Mouse (Mus musculus): ENCODE measurements around the gene Actl10. TPM values are rescaled to one million over a fixed set of nuclear protein-coding genes. Genes with fewer than 3 reads are reported as not detected.

Actl10 gene
- 0.15 and 0.19 TPM in 2 replicates for polyA plus RNA-seq (2014; fragmentation: Nextera tagmentation; extraction: Ambion mirVana)

- DNase-seq (ENCODE audit: low spot score): no peak
- Histone ChIP-seq H3K4me2 (ENCODE audit: low read length) (peak within 1 kb of the TSS; percentile 37), H3K36me3 (ENCODE audit: control insufficient read depth, insufficient read depth, low read length) (0 out of 2 replicates have a peak, but pooled peaks cover 4% of the 10 kb centered on the region), H3K27ac (ENCODE audit: low read depth, low read length) (peak within 1 kb of the TSS; percentile 60; the same call in 1 of the 2 replicates), H3K27me3 (replicated peaks; ENCODE audit: control insufficient read depth, insufficient read depth, low read length) (no peaks in the 10 kb centered on the region), H3K9ac (ENCODE audit: low read length) (0 out of 2 replicates have a peak within 1 kb of the TSS, but pooled peaks have one; percentile 17), H3K4me3 (ENCODE audit: low read depth, low read length) (no peak within 1 kb of the TSS), H3K9me3 (replicated peaks; ENCODE audit: control insufficient read depth, low read length) (no peaks in the 10 kb centered on the region), H3K4me1 (ENCODE audit: control insufficient read depth, insufficient read depth, low read length) (peaks cover 22% of the 10 kb centered on the region)
- no peak for ATAC-seq
- 92% methylated on average over 4 of the region's 4 CpGs for WGBS
Observed at GRCm38 (mm10) chr2:154551476-154551875, at the start of gene Actl10. TSS of gene Actl10 (plus strand) at chr2:154551776.

GRCm38 (mm10) chr2:154507076-154507475, 44.5 kb upstream of the Actl10 start:
- H3K9me3 ChIP-seq (replicated peaks; ENCODE audit: control insufficient read depth, low read length): no peaks in the 10 kb centered on the region
- peak overlapping the region; percentile 58; the same call in 1 of the 2 replicates for H3K27ac ChIP-seq (ENCODE audit: low read depth, low read length)
- no peak overlapping the region for H3K9ac ChIP-seq (ENCODE audit: low read length)
- H3K4me3 ChIP-seq (ENCODE audit: low read depth, low read length): no peak overlapping the region
- ATAC-seq: peak; percentile 67; the same call in 1 of the 2 replicates
- no peak overlapping the region for H3K4me2 ChIP-seq (ENCODE audit: low read length)
- peak; percentile 66 for DNase-seq (ENCODE audit: low spot score)
- no peaks in the 10 kb centered on the region for H3K27me3 ChIP-seq (replicated peaks; ENCODE audit: control insufficient read depth, insufficient read depth, low read length)
- peaks cover 65% of the 10 kb centered on the region for H3K36me3 ChIP-seq (ENCODE audit: control insufficient read depth, insufficient read depth, low read length)
- peaks cover 14% of the 10 kb centered on the region for H3K4me1 ChIP-seq (ENCODE audit: control insufficient read depth, insufficient read depth, low read length)
- 13% methylated on average over 2 of the region's 2 CpGs for whole genome bisulfite sequencing

- DNase-seq (ENCODE audit: low spot score) (peak; percentile 42), ATAC-seq (peak; percentile 40; the same call in 1 of the 2 replicates)
- Histone ChIP-seq H3K4me3 (ENCODE audit: low read depth, low read length) (no peak overlapping the region), H3K27me3 (replicated peaks; ENCODE audit: control insufficient read depth, insufficient read depth, low read length) (no peaks in the 10 kb centered on the region), H3K4me2 (ENCODE audit: low read length) (no peak overlapping the region), H3K9me3 (replicated peaks; ENCODE audit: control insufficient read depth, low read length) (no peaks in the 10 kb centered on the region), H3K27ac (ENCODE audit: low read depth, low read length) (peak overlapping the region; percentile 58; the same call in 1 of the 2 replicates), H3K4me1 (ENCODE audit: control insufficient read depth, insufficient read depth, low read length) (peaks cover 14% of the 10 kb centered on the region), H3K9ac (ENCODE audit: low read length) (no peak overlapping the region), H3K36me3 (ENCODE audit: control insufficient read depth, insufficient read depth, low read length) (peaks cover 64% of the 10 kb centered on the region)
- 69% methylated on average over 9 of the region's 9 CpGs for WGBS
Observed at GRCm38 (mm10) chr2:154507566-154508283, 43.9 kb upstream of the Actl10 start.

GRCm38 (mm10) chr2:154508450-154508849, 43.1 kb upstream of the Actl10 start:
- no peak for ATAC-seq
- DNase-seq (ENCODE audit: low spot score): no peak
- Histone ChIP-seq H3K4me2 (ENCODE audit: low read length) (no peak overlapping the region), H3K27me3 (replicated peaks; ENCODE audit: control insufficient read depth, insufficient read depth, low read length) (no peaks in the 10 kb centered on the region), H3K36me3 (ENCODE audit: control insufficient read depth, insufficient read depth, low read length) (peaks cover 67% of the 10 kb centered on the region), H3K9ac (ENCODE audit: low read length) (no peak overlapping the region), H3K4me1 (ENCODE audit: control insufficient read depth, insufficient read depth, low read length) (peaks cover 14% of the 10 kb centered on the region), H3K27ac (ENCODE audit: low read depth, low read length) (no peak overlapping the region), H3K4me3 (ENCODE audit: low read depth, low read length) (no peak overlapping the region), H3K9me3 (replicated peaks; ENCODE audit: control insufficient read depth, low read length) (no peaks in the 10 kb centered on the region)
- 92% methylated on average over 4 of the region's 4 CpGs for WGBS

GRCm38 (mm10) chr2:154510141-154510540, 41.4 kb upstream of the Actl10 start:
- WGBS: 96% methylated on average over 3 of the region's 3 CpGs

GRCm38 (mm10) chr2:154516944-154517343, 34.6 kb upstream of the Actl10 start:
- H3K4me2 ChIP-seq (ENCODE audit: low read length): no peak overlapping the region
- no peak for ATAC-seq
- no peak overlapping the region for H3K9ac ChIP-seq (ENCODE audit: low read length)
- H3K27me3 ChIP-seq (replicated peaks; ENCODE audit: control insufficient read depth, insufficient read depth, low read length): no peaks in the 10 kb centered on the region
- no peaks in the 10 kb centered on the region for H3K4me1 ChIP-seq (ENCODE audit: control insufficient read depth, insufficient read depth, low read length)
- H3K36me3 ChIP-seq (ENCODE audit: control insufficient read depth, insufficient read depth, low read length): peaks cover 52% of the 10 kb centered on the region
- DNase-seq (ENCODE audit: low spot score): no peak
- 93% methylated on average over 3 of the region's 3 CpGs for WGBS
- no peak overlapping the region for H3K4me3 ChIP-seq (ENCODE audit: low read depth, low read length)
- H3K27ac ChIP-seq (ENCODE audit: low read depth, low read length): no peak overlapping the region
- H3K9me3 ChIP-seq (replicated peaks; ENCODE audit: control insufficient read depth, low read length): no peaks in the 10 kb centered on the region

More at GRCm38 (mm10) chr2:154510141-154510540, 41.4 kb upstream of the Actl10 start:
- DNase-seq (ENCODE audit: low spot score) (no peak), ATAC-seq (no peak)
- Histone ChIP-seq H3K36me3 (ENCODE audit: control insufficient read depth, insufficient read depth, low read length) (peaks cover 53% of the 10 kb centered on the region), H3K27me3 (replicated peaks; ENCODE audit: control insufficient read depth, insufficient read depth, low read length) (no peaks in the 10 kb centered on the region), H3K4me3 (ENCODE audit: low read depth, low read length) (no peak overlapping the region), H3K9ac (ENCODE audit: low read length) (no peak overlapping the region), H3K4me1 (ENCODE audit: control insufficient read depth, insufficient read depth, low read length) (peaks cover 14% of the 10 kb centered on the region), H3K4me2 (ENCODE audit: low read length) (no peak overlapping the region), H3K9me3 (replicated peaks; ENCODE audit: control insufficient read depth, low read length) (no peaks in the 10 kb centered on the region), H3K27ac (ENCODE audit: low read depth, low read length) (no peak overlapping the region)

GRCm38 (mm10) chr2:154517424-154517823, 34.2 kb upstream of the Actl10 start:
- Histone ChIP-seq H3K27me3 (replicated peaks; ENCODE audit: control insufficient read depth, insufficient read depth, low read length) (no peaks in the 10 kb centered on the region), H3K9ac (ENCODE audit: low read length) (no peak overlapping the region), H3K4me3 (ENCODE audit: low read depth, low read length) (no peak overlapping the region), H3K4me2 (ENCODE audit: low read length) (no peak overlapping the region), H3K9me3 (replicated peaks; ENCODE audit: control insufficient read depth, low read length) (no peaks in the 10 kb centered on the region), H3K27ac (ENCODE audit: low read depth, low read length) (no peak overlapping the region), H3K4me1 (ENCODE audit: control insufficient read depth, insufficient read depth, low read length) (no peaks in the 10 kb centered on the region), H3K36me3 (ENCODE audit: control insufficient read depth, insufficient read depth, low read length) (peaks cover 50% of the 10 kb centered on the region)
- 94% methylated on average over 5 of the region's 5 CpGs for WGBS
- ATAC-seq: no peak
- DNase-seq (ENCODE audit: low spot score): no peak

GRCm38 (mm10) chr2:154521449-154521848, 30.1 kb upstream of the Actl10 start:
- Histone ChIP-seq H3K4me3 (ENCODE audit: low read depth, low read length) (no peak overlapping the region), H3K27ac (ENCODE audit: low read depth, low read length) (no peak overlapping the region), H3K9me3 (replicated peaks; ENCODE audit: control insufficient read depth, low read length) (no peaks in the 10 kb centered on the region), H3K36me3 (ENCODE audit: control insufficient read depth, insufficient read depth, low read length) (peaks cover 73% of the 10 kb centered on the region), H3K4me1 (ENCODE audit: control insufficient read depth, insufficient read depth, low read length) (no peaks in the 10 kb centered on the region), H3K9ac (ENCODE audit: low read length) (no peak overlapping the region), H3K27me3 (replicated peaks; ENCODE audit: control insufficient read depth, insufficient read depth, low read length) (no peaks in the 10 kb centered on the region), H3K4me2 (ENCODE audit: low read length) (no peak overlapping the region)
- ATAC-seq: no peak
- DNase-seq (ENCODE audit: low spot score): no peak

- H3K4me3 ChIP-seq (ENCODE audit: low read depth, low read length): no peak overlapping the region
- DNase-seq (ENCODE audit: low spot score) (no peak), ATAC-seq (no peak)
- peaks cover 68% of the 10 kb centered on the region for H3K36me3 ChIP-seq (ENCODE audit: control insufficient read depth, insufficient read depth, low read length)
- 95% methylated on average over 5 of the region's 5 CpGs for WGBS
- H3K27me3 ChIP-seq (replicated peaks; ENCODE audit: control insufficient read depth, insufficient read depth, low read length): no peaks in the 10 kb centered on the region
- H3K4me2 ChIP-seq (ENCODE audit: low read length): no peak overlapping the region
- no peak overlapping the region for H3K27ac ChIP-seq (ENCODE audit: low read depth, low read length)
- no peak overlapping the region for H3K9ac ChIP-seq (ENCODE audit: low read length)
- H3K4me1 ChIP-seq (ENCODE audit: control insufficient read depth, insufficient read depth, low read length): 0 out of 2 replicates have a peak, but pooled peaks cover 4% of the 10 kb centered on the region
- H3K9me3 ChIP-seq (replicated peaks; ENCODE audit: control insufficient read depth, low read length): no peaks in the 10 kb centered on the region
Observed at GRCm38 (mm10) chr2:154522334-154522733, 29.2 kb upstream of the Actl10 start.
